8 mouse cellular contexts compared by ENCODE assay signal in the genomic region with DNA sequence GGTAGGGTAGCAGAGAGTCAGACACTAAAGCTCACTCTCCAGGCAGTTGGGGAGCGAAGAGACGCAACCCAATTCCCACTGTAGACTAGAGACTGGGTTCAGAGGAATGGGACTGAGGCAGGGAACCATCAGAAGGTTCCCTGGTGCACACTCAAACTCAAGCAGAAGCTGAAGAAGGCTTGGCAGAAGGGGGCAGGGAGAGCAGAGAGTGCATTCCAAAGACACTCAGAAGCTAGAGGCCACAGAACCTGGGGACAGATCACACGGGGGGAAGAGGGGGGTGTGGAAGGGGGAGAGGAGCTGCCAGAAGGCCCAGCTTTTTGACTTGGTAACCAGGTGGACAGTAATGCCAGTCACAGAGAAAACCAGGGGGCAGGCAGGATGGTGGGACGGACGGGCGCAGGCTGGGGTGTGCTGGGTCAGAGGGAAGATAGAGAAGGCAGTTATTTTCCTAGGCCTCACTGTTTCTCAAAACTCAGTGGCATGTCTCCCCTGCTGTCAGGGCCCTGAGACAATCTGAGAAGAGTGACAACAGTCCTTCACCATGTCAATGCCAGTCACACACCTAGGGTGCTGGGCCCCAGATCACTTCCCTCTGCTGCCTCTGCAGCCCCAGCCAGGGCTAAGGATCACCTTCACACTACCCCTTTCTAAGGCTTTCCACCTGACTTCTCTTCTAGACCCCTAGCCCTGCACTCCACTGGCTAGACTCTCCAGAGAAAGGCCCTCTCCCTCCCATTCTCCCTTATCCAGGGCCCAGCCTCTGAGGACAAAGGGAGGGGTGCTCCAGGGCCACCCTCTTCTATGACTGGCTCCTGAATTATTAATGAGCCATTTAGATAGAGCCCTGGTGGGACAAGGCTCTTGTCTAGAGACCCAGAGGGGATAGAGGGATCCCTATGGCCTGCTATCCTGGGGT. TPM values are rescaled to one million over a fixed set of nuclear protein-coding genes. Genes with fewer than 3 reads are reported as not detected.
DNase-seq lines count a peak whose midpoint lies in the region; ATAC-seq and TF ChIP-seq lines count a peak whose summit lies in the region.

No protein-coding gene starts in this region.

- H3K4me3 ChIP-seq in E14TG2a.4 (replicated peaks; ENCODE audit: low read length), result peak overlapping the region; percentile 17
- no peak overlapping the region for H3K4me3 ChIP-seq in ES-Bruce4 (ENCODE audit: low read depth, low read length)
- H3K4me3 ChIP-seq in hindbrain, embryonic 15.5 days, result no peak overlapping the region
- H3K4me3 ChIP-seq in lung, embryonic 16.5 days (ENCODE audit: low read length), result no peak overlapping the region

- TF ChIP-seq POLR2A in ES-Bruce4 (IDR thresholded peaks at IDR 0.05; ENCODE audit: insufficient read depth, low read length), result no peak

- WGBS in hindbrain, embryonic 15.5 days, result 53% methylated on average over 6 of the region's 6 CpGs
- 57% methylated on average over 6 of the region's 6 CpGs for WGBS in lung, embryonic 16.5 days

- H3K4me1 ChIP-seq in E14TG2a.4 (replicated peaks; ENCODE audit: low read depth, low read length) (peaks cover 98% of the 10 kb centered on the region), ES-Bruce4 (ENCODE audit: control insufficient read depth, insufficient read depth, low read length) (peaks cover 22% of the 10 kb centered on the region)
- peaks cover 80% of the 10 kb centered on the region for H3K4me1 ChIP-seq in hindbrain, embryonic 15.5 days (replicated peaks)
- H3K4me1 ChIP-seq in lung, embryonic 16.5 days (replicated peaks; ENCODE audit: control insufficient read depth, insufficient read depth, low read length), result peaks cover 73% of the 10 kb centered on the region

- H3K36me3 ChIP-seq in E14TG2a.4 (ENCODE audit: insufficient read depth, low read length) (peaks cover 79% of the 10 kb centered on the region), ES-Bruce4 (ENCODE audit: control insufficient read depth, insufficient read depth, low read length, poor library complexity, severe bottlenecking) (peaks cover 3% of the 10 kb centered on the region; the same call in 1 of the 2 replicates)
- H3K36me3 ChIP-seq in hindbrain, embryonic 15.5 days, result 0 out of 2 replicates have a peak, but pooled peaks cover 9% of the 10 kb centered on the region
- peaks cover 3% of the 10 kb centered on the region; the same call in 1 of the 2 replicates for H3K36me3 ChIP-seq in lung, embryonic 16.5 days (ENCODE audit: control insufficient read depth, insufficient read depth, low read length)

- no peak for DNase-seq in adrenal gland, postnatal 14 days
- DNase-seq in spleen, postnatal 14 days (ENCODE audit: low spot score in 2 of 2), result no peak
- no peak for DNase-seq in cerebellum, postnatal 36 days
- no peak for DNase-seq in left cerebral cortex, postnatal 4 days

- peak overlapping the region; percentile 32 for H3K4me2 ChIP-seq in hindbrain, embryonic 15.5 days
- 0 out of 2 replicates have a peak overlapping the region, but pooled peaks have one; percentile 13 for H3K4me2 ChIP-seq in lung, embryonic 16.5 days (ENCODE audit: low read depth, low read length)

- intact Hi-C loops in left cerebral cortex, postnatal 4 days (cut with DNase I), result no loop called here

- 0 out of 2 replicates have a peak overlapping the region, but pooled peaks have one; percentile 3 for H3K27ac ChIP-seq in ES-Bruce4 (ENCODE audit: insufficient read depth, low read length)
- H3K27ac ChIP-seq in hindbrain, embryonic 15.5 days (replicated peaks), result peak overlapping the region; percentile 75
- peak overlapping the region; percentile 97 for H3K27ac ChIP-seq in lung, embryonic 16.5 days (ENCODE audit: low read length)

- peak; percentile 49; the same call in 1 of the 2 replicates for ATAC-seq in hindbrain, embryonic 15.5 days (ENCODE audit: low FRiP score, low read depth)
- ATAC-seq in lung, embryonic 16.5 days (ENCODE audit: low read depth), result peak; percentile 18; the same call in 1 of the 2 replicates

- no peak for TF ChIP-seq CTCF in E14TG2a.4 (conservative IDR thresholded peaks at IDR 0.05; ENCODE audit: low read length)
- TF ChIP-seq CTCF in ES-Bruce4 (IDR thresholded peaks at IDR 0.05; ENCODE audit: low read depth, low read length), result no peak

- no peaks in the 10 kb centered on the region for H3K9me3 ChIP-seq in E14TG2a.4 (ENCODE audit: low read length)
- no peaks in the 10 kb centered on the region for H3K9me3 ChIP-seq in ES-Bruce4 (replicated peaks; ENCODE audit: control insufficient read depth, insufficient read depth, low read length, poor library complexity, severe bottlenecking)
- no peaks in the 10 kb centered on the region for H3K9me3 ChIP-seq in hindbrain, embryonic 15.5 days
- H3K9me3 ChIP-seq in lung, embryonic 16.5 days (ENCODE audit: control insufficient read depth, low read length), result no peaks in the 10 kb centered on the region; the same call in 1 of the 2 replicates

- 0 out of 2 replicates have a peak, but pooled peaks have one; percentile 6 for TF ChIP-seq EP300 in ES-Bruce4 (IDR thresholded peaks at IDR 0.05; ENCODE audit: insufficient read depth, low read depth, low read length)

- no peak overlapping the region for H3K9ac ChIP-seq in ES-Bruce4 (ENCODE audit: low read depth, poor library complexity, severe bottlenecking)
- H3K9ac ChIP-seq in hindbrain, embryonic 15.5 days, result 0 out of 2 replicates have a peak overlapping the region, but pooled peaks have one; percentile 1
- peak overlapping the region; percentile 49 for H3K9ac ChIP-seq in lung, embryonic 16.5 days (ENCODE audit: low read length)

- no peaks in the 10 kb centered on the region for H3K27me3 ChIP-seq in E14TG2a.4 (ENCODE audit: insufficient read depth, low read length)
- no peaks in the 10 kb centered on the region for H3K27me3 ChIP-seq in ES-Bruce4 (ENCODE audit: control insufficient read depth, insufficient read depth, low read length, poor library complexity, severe bottlenecking)
- no peaks in the 10 kb centered on the region for H3K27me3 ChIP-seq in hindbrain, embryonic 15.5 days
- no peaks in the 10 kb centered on the region for H3K27me3 ChIP-seq in lung, embryonic 16.5 days (ENCODE audit: control insufficient read depth, insufficient read depth, low read depth, low read length)

RNA-seq across cellular contexts. Expression of gene Ptprf, which starts 15.3 kb away (rescaled TPM):
- polyA plus RNA-seq in ES-Bruce4 (2011; ENCODE audit: insufficient read depth, insufficient read length, low read depth, missing spikeins), result 194 and 216 TPM in 2 replicates
- polyA plus RNA-seq in hindbrain, embryonic 15.5 days (2015; fragmentation: Nextera tagmentation; extraction: Ambion mirVana), result 80.0 and 86.3 TPM in 2 replicates
- polyA plus RNA-seq in lung, embryonic 16.5 days (2015; fragmentation: Nextera tagmentation; extraction: Ambion mirVana), result 79.7 and 84.3 TPM in 2 replicates
- 63.5 and 64.3 TPM in 2 replicates for total RNA-seq in adrenal gland, postnatal 14 days (2021)
- total RNA-seq in left cerebral cortex, postnatal 4 days (2021), result 100 to 1,000 TPM; 229 to 232 TPM

Comparison
In these comparisons a context has a peak if more than half of its experiments do, and no peak if none do; other contexts are left out.
1. H3K27ac ChIP-seq: peak in every context shown above with its lines; median percentile 97 in lung, embryonic 16.5 days; 75 in hindbrain, embryonic 15.5 days; 3 in ES-Bruce4.